Mouse (Mus musculus) gastrocnemius, postnatal 36 days (tissue): ENCODE measurements at regions not wholly inside any gene's neighbourhood (a gene's known extent, or its start where the extent isn't known, plus 50 kb on each side); places are given as distances from the start of the nearest gene placed in this dataset.

Experiments used
- DNase-seq, 2 experiments: peaks; one replicate each; pipeline ENCODE4 v3.0.0; 2022
- intact Hi-C: fragments of 180-260 bp; cut with DNase I; formaldehyde crosslinking; loops from one replicate; pipeline ENCODE4 v1.15.1; 2025

- no peak for DNase-seq
- intact Hi-C loops = no loop called here
Measured at GRCm38 (mm10) chr12:7918967-7919708, 58.3 kb upstream of the Apob start.

- intact Hi-C loops = no loop called here
- no peak for DNase-seq
Measured at GRCm38 (mm10) chr12:7919709-7920324, 57.6 kb upstream of the Apob start.

GRCm38 (mm10) chr12:7920888-7921287 lies 56.6 kb upstream of the Apob start:
- intact Hi-C loops = no loop called here
- DNase-seq = no peak
